17 mouse cellular contexts compared by ENCODE assay signal in genomic region chr10:70640896-70641596, GRCm38 (mm10). TPM values are rescaled to one million over a fixed set of nuclear protein-coding genes. Genes with fewer than 3 reads are reported as not detected.
A peak's percentile ranks its signal among the peaks of the same experiment; 100 is the strongest.
DNase-seq lines count a peak whose midpoint lies in the region; ATAC-seq and TF ChIP-seq lines count a peak whose summit lies in the region.
"Had no signal": no experiment of that assay in that cellular context is flagged by ENCODE, and none has a peak within 500 bp of the region (broad histone marks: within the 10 kb centered on the region; RNA-seq: fewer than 3 reads in every experiment).

No protein-coding gene starts in this region.

- H3K9ac ChIP-seq in limb, embryonic 12.5 days (replicated peaks): no peak overlapping the region
- no peak overlapping the region for H3K9ac ChIP-seq in neural tube, embryonic 12.5 days
- H3K9ac ChIP-seq in stomach, postnatal 0 days (ENCODE audit: low read length): no peak overlapping the region
- H3K9ac ChIP-seq: heart, embryonic 12.5 days; liver, embryonic 15.5 days; midbrain, embryonic 12.5 days had no signal

- 77% methylated on average over 11 of the region's 11 CpGs for WGBS in limb, embryonic 12.5 days
- 91% methylated on average over 11 of the region's 11 CpGs for WGBS in limb, embryonic 10.5 days
- WGBS in hindbrain, embryonic 10.5 days: 84% methylated on average over 11 of the region's 11 CpGs
- WGBS in neural tube, embryonic 12.5 days: 64% methylated on average over 11 of the region's 11 CpGs
- 62% methylated on average over 11 of the region's 11 CpGs for WGBS in stomach, postnatal 0 days

- no peaks in the 10 kb centered on the region for H3K36me3 ChIP-seq in limb, embryonic 12.5 days
- H3K36me3 ChIP-seq in limb, embryonic 10.5 days: no peaks in the 10 kb centered on the region
- no peaks in the 10 kb centered on the region for H3K36me3 ChIP-seq in hindbrain, embryonic 10.5 days
- no peaks in the 10 kb centered on the region for H3K36me3 ChIP-seq in neural tube, embryonic 12.5 days
- no peaks in the 10 kb centered on the region for H3K36me3 ChIP-seq in stomach, postnatal 0 days (ENCODE audit: control insufficient read depth, insufficient read depth, low read length)
- H3K36me3 ChIP-seq: heart, embryonic 12.5 days; liver, embryonic 15.5 days; midbrain, embryonic 12.5 days had no signal

- H3K4me3 ChIP-seq in limb, embryonic 12.5 days (replicated peaks): no peak overlapping the region
- no peak overlapping the region for H3K4me3 ChIP-seq in limb, embryonic 10.5 days
- no peak overlapping the region for H3K4me3 ChIP-seq in hindbrain, embryonic 10.5 days
- no peak overlapping the region for H3K4me3 ChIP-seq in neural tube, embryonic 12.5 days
- no peak overlapping the region for H3K4me3 ChIP-seq in stomach, postnatal 0 days (ENCODE audit: low read depth, low read length)
- H3K4me3 ChIP-seq: heart, embryonic 12.5 days; liver, embryonic 15.5 days; midbrain, embryonic 12.5 days had no signal

- peak; percentile 22 for DNase-seq in kidney, adult 18-20 months
- DNase-seq in kidney, adult 11 months: no peak
- DNase-seq in limb, embryonic 10.5 days (ENCODE audit: low spot score): no peak
- no peak for DNase-seq in hindbrain, embryonic 10.5 days (ENCODE audit: low spot score)
- DNase-seq in urinary bladder, adult 2 months (ENCODE audit: low spot score): no peak
- DNase-seq in stomach, postnatal 0 days (ENCODE audit: low spot score): no peak
- DNase-seq: adrenal gland, adult 2 months; B cell, adult 2 months; cerebellum, adult 9-10 months; gastrocnemius, postnatal 36 days; lung, postnatal 36 days; right cerebral cortex, postnatal 14 days had no signal

- TF ChIP-seq CTCF in stomach, postnatal 0 days (IDR thresholded peaks at IDR 0.05; ENCODE audit: low read depth): no peak

- TF ChIP-seq EP300 in stomach, postnatal 0 days (optimal IDR thresholded peaks at IDR 0.05): no peak

- no peak overlapping the region for H3K4me2 ChIP-seq in limb, embryonic 12.5 days
- peak overlapping the region; percentile 47; the same call in 1 of the 2 replicates for H3K4me2 ChIP-seq in neural tube, embryonic 12.5 days (replicated peaks)
- no peak overlapping the region for H3K4me2 ChIP-seq in stomach, postnatal 0 days (replicated peaks; ENCODE audit: low read depth)
- H3K4me2 ChIP-seq: heart, embryonic 12.5 days; liver, embryonic 15.5 days; midbrain, embryonic 12.5 days had no signal

- no peaks in the 10 kb centered on the region for H3K9me3 ChIP-seq in limb, embryonic 12.5 days
- no peaks in the 10 kb centered on the region for H3K9me3 ChIP-seq in limb, embryonic 10.5 days (replicated peaks)
- no peaks in the 10 kb centered on the region for H3K9me3 ChIP-seq in hindbrain, embryonic 10.5 days
- H3K9me3 ChIP-seq in neural tube, embryonic 12.5 days: no peaks in the 10 kb centered on the region
- no peaks in the 10 kb centered on the region for H3K9me3 ChIP-seq in stomach, postnatal 0 days (ENCODE audit: control insufficient read depth, low read length)
- H3K9me3 ChIP-seq: heart, embryonic 12.5 days; liver, embryonic 15.5 days; midbrain, embryonic 12.5 days had no signal

- no peak for ATAC-seq in limb, embryonic 12.5 days (ENCODE audit: insufficient number of reproducible peaks, insufficient read depth, low FRiP score, low TSS enrichment, low read depth)
- no peak for ATAC-seq in neural tube, embryonic 12.5 days (ENCODE audit: low FRiP score, low read depth)
- no peak for ATAC-seq in stomach, postnatal 0 days (ENCODE audit: low FRiP score, low TSS enrichment)

- 0 out of 2 replicates have a peak, but pooled peaks cover 10% of the 10 kb centered on the region for H3K4me1 ChIP-seq in limb, embryonic 12.5 days (replicated peaks)
- peaks cover 7% of the 10 kb centered on the region for H3K4me1 ChIP-seq in limb, embryonic 10.5 days
- H3K4me1 ChIP-seq in hindbrain, embryonic 10.5 days (replicated peaks): peaks cover 38% of the 10 kb centered on the region
- peaks cover 19% of the 10 kb centered on the region; the same call in 1 of the 2 replicates for H3K4me1 ChIP-seq in neural tube, embryonic 12.5 days
- H3K4me1 ChIP-seq in stomach, postnatal 0 days (replicated peaks; ENCODE audit: control insufficient read depth, insufficient read depth): no peaks in the 10 kb centered on the region
- H3K4me1 ChIP-seq: heart, embryonic 12.5 days; liver, embryonic 15.5 days had no signal

- H3K27me3 ChIP-seq in limb, embryonic 12.5 days: no peaks in the 10 kb centered on the region
- H3K27me3 ChIP-seq in limb, embryonic 10.5 days (ENCODE audit: low read depth, poor library complexity, severe bottlenecking): no peaks in the 10 kb centered on the region
- H3K27me3 ChIP-seq in hindbrain, embryonic 10.5 days (ENCODE audit: insufficient read depth, poor library complexity, severe bottlenecking): no peaks in the 10 kb centered on the region
- no peaks in the 10 kb centered on the region for H3K27me3 ChIP-seq in neural tube, embryonic 12.5 days (replicated peaks)
- no peaks in the 10 kb centered on the region for H3K27me3 ChIP-seq in stomach, postnatal 0 days (ENCODE audit: control insufficient read depth, insufficient read depth, low read length)
- H3K27me3 ChIP-seq: heart, embryonic 12.5 days; liver, embryonic 15.5 days; midbrain, embryonic 12.5 days had no signal

- H3K27ac ChIP-seq in limb, embryonic 12.5 days: peak overlapping the region; percentile 51; the same call in 1 of the 2 replicates
- no peak overlapping the region for H3K27ac ChIP-seq in limb, embryonic 10.5 days
- peak overlapping the region; percentile 74 for H3K27ac ChIP-seq in hindbrain, embryonic 10.5 days
- peak overlapping the region; percentile 28; the same call in 1 of the 2 replicates for H3K27ac ChIP-seq in neural tube, embryonic 12.5 days
- no peak overlapping the region for H3K27ac ChIP-seq in stomach, postnatal 0 days (replicated peaks)
- H3K27ac ChIP-seq: liver, embryonic 15.5 days; midbrain, embryonic 12.5 days had no signal

RNA-seq across cellular contexts. Expression of gene Phyhipl, which starts 14.7 kb away (rescaled TPM):
- 3.0 and 4.1 TPM in 2 replicates for polyA plus RNA-seq in limb, embryonic 12.5 days (2016; fragmentation: Nextera tagmentation; extraction: Ambion mirVana)
- 2.0 and 2.8 TPM in 2 replicates for polyA plus RNA-seq in limb, embryonic 10.5 days (2016; fragmentation: Nextera tagmentation; extraction: Ambion mirVana)
- 44.1 and 111 TPM in 2 replicates for polyA plus RNA-seq in hindbrain, embryonic 10.5 days (2016; fragmentation: Nextera tagmentation; extraction: Ambion mirVana)
- polyA plus RNA-seq in neural tube, embryonic 12.5 days (2016; fragmentation: Nextera tagmentation; extraction: Ambion mirVana): 202 and 203 TPM in 2 replicates
- 0.16 and 0.21 TPM in 2 replicates for polyA plus RNA-seq in urinary bladder, adult 2 months (2012; rRNA removed)
- polyA plus RNA-seq in stomach, postnatal 0 days (2015; fragmentation: Nextera tagmentation; extraction: Ambion mirVana): 3.5 and 4.2 TPM in 2 replicates

Comparison
In these comparisons a context has a peak if more than half of its experiments do, and no peak if none do; other contexts are left out.
1. H3K27ac ChIP-seq: peak in limb, embryonic 12.5 days (single experiment), hindbrain, embryonic 10.5 days (single experiment) and neural tube, embryonic 12.5 days (single experiment); none in limb, embryonic 10.5 days (single experiment) and stomach, postnatal 0 days (single experiment).